Mouse (Mus musculus) midbrain, embryonic 12.5 days (tissue): ENCODE measurements around the gene Pfkfb3. TPM values are rescaled to one million over a fixed set of nuclear protein-coding genes. Genes with fewer than 3 reads are reported as not detected.

Experiments used
- ATAC-seq: fragments of 200-750 bp; cut with Nextera tagmentation; 2 replicates; pipeline ENCODE4 v1.8.0; 2017; ENCODE audit warnings: low read depth, moderate TSS enrichment, moderate library complexity; ENCODE audit not compliant: low FRiP score
- H3K27ac ChIP-seq: fragments of 300-500 bp; sonication (generic); replicated peaks from 2 replicates; pipeline ENCODE4 v1.5.1; 2016; ENCODE audit warnings: mild to moderate bottlenecking
- H3K27me3 ChIP-seq: fragments of 300-500 bp; sonication (generic); 2 replicates; pipeline ENCODE4 v1.6.1; 2016; ENCODE audit warnings: mild to moderate bottlenecking
- H3K36me3 ChIP-seq: fragments of 300-500 bp; sonication (generic); 2 replicates; pipeline ENCODE4 v1.6.1; 2016
- H3K4me1 ChIP-seq: fragments of 300-500 bp; sonication (generic); 2 replicates; pipeline ENCODE4 v1.6.1; 2016
- H3K4me2 ChIP-seq: fragments of 300-500 bp; sonication (generic); replicated peaks from 2 replicates; pipeline ENCODE4 v1.6.1; 2016; ENCODE audit warnings: mild to moderate bottlenecking, moderate library complexity
- H3K4me3 ChIP-seq: fragments of 300-500 bp; sonication (generic); 2 replicates; pipeline ENCODE4 v1.5.1; 2016; ENCODE audit warnings: mild to moderate bottlenecking
- H3K9ac ChIP-seq: fragments of 300-500 bp; sonication (generic); replicated peaks from 2 replicates; pipeline ENCODE4 v1.6.1; 2016; ENCODE audit warnings: mild to moderate bottlenecking, moderate library complexity
- H3K9me3 ChIP-seq: fragments of 300-500 bp; sonication (generic); 2 replicates; pipeline ENCODE4 v1.6.1; 2016; ENCODE audit warnings: mild to moderate bottlenecking
- WGBS: fragments of 180-500 bp; shearing (Covaris S2); methylation state at CpG from one replicate; pipeline ENCODE4 v1.1.7; 2016; 5-methylcytosine and 5-hydroxymethylcytosine counted together
- polyA plus RNA-seq: library from polyadenylated mRNA; unstranded; fragments of >200 nt; fragmentation: Nextera tagmentation; extraction: Ambion mirVana; gene quantifications from 2 replicates; pipeline ENCODE4 v1.2.1, GENCODE M21; 2016

The Pfkfb3 gene
- polyA plus RNA-seq, 1 experiment from 2014 or later = 14.9 TPM

DNA sequence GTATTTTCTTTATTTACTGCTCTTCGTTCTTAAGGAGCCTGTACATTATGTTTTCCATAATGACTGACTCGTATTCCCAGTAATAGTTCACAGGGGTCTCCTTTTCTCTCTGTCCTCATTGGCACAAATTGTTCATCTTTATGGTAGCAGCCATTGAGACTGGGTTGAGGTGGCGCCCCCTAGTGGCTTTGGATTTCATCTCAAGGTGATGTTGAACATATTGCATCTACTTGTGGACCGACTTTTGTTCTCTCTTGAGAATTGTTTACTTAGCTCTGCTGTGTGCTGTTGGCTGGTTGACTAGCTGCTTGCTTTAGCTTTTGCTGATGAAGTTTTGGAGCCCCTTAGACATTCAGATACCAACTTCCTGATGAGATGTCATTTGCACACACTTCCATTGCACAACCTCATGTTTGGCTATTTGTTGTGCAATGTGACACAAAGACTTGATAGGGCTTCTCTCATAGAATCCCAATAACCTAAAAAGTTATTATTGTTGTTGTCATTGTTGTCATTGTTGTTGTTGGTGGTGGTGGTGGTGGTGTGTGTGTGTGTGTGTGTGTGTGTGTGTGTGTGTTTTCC, 14.0 kb upstream of the Pfkfb3 start:
- Histone ChIP-seq H3K4me2 (no peak overlapping the region), H3K9me3 (no peaks in the 10 kb centered on the region), H3K9ac (no peak overlapping the region), H3K4me3 (no peak overlapping the region), H3K4me1 (no peaks in the 10 kb centered on the region), H3K36me3 (no peaks in the 10 kb centered on the region), H3K27me3 (no peaks in the 10 kb centered on the region), H3K27ac (no peak overlapping the region)
- WGBS = 68% methylated on average over 4 of the region's 4 CpGs
- no peak for ATAC-seq

DNA sequence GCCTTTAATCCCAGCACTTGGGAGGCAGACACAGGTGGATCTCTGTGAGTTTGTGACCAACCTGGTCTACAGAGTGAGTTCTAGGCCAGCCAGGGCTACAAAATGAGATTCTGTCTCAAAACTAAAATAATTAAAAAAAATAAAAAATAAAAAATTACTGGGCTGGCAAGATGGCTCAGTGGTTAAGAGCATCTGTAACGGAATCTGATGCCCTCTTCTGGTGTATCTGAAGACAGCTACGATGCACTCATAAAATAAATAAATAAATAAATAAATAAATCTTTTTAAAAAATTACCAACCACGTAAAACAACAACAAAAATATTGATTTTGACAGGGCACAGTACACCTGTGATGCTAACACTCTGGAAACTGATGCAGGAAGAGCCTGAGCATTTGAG, 13.0 kb upstream of the Pfkfb3 start:
- Histone ChIP-seq H3K9ac (no peak overlapping the region), H3K4me2 (no peak overlapping the region), H3K27ac (no peak overlapping the region), H3K36me3 (no peaks in the 10 kb centered on the region), H3K27me3 (no peaks in the 10 kb centered on the region), H3K4me3 (no peak overlapping the region), H3K4me1 (no peaks in the 10 kb centered on the region), H3K9me3 (no peaks in the 10 kb centered on the region)
- ATAC-seq = no peak
- 86% methylated on average over 3 of the region's 3 CpGs for WGBS

DNA sequence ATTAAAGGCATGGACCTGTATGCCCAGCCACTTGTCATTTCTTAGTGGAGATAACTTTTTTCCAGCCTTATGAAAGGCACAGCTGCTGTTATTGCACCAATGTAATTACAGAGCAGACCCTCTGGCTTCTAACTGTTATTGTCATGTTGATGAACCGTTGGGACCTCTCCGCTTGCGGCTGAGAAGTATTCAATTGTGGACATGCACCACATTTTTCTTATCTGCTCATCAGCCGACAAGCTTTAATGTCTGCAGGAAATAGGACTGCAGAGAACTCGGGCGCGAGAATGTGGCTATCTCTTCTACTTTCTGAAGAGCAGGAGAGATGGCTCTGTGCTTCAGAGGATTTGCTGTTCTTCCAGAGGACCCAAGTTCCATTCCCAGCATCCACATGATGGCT, 12.4 kb upstream of the Pfkfb3 start:
- no peak overlapping the region for H3K4me3 ChIP-seq
- no peak overlapping the region for H3K27ac ChIP-seq
- H3K36me3 ChIP-seq = no peaks in the 10 kb centered on the region
- no peaks in the 10 kb centered on the region for H3K27me3 ChIP-seq
- H3K9ac ChIP-seq = no peak overlapping the region
- 78% methylated on average over 7 of the region's 7 CpGs for WGBS
- no peaks in the 10 kb centered on the region for H3K4me1 ChIP-seq
- no peak overlapping the region for H3K4me2 ChIP-seq
- H3K9me3 ChIP-seq = no peaks in the 10 kb centered on the region
- no peak for ATAC-seq

DNA sequence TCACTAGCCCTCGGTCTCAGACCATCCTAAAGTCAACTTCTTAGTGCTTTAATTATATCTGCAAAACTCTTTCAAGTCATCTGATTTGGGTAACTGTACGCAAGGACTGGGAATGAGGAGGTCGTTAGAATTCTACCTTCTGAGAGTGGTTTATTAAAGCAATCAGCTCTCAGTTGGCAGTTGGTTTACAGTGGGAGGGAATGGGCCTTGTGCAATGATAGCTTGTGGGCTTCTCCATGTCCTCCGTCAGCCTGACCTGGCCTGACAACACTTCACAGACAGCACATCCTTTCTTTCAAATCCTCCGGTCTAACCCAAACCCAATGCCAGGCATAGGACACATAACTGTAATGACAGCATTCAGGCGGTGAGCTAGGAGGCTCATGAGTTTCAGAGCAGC, 10.9 kb upstream of the Pfkfb3 start:
- no peaks in the 10 kb centered on the region for H3K9me3 ChIP-seq
- no peak overlapping the region for H3K9ac ChIP-seq
- no peak overlapping the region for H3K4me2 ChIP-seq
- H3K36me3 ChIP-seq = no peaks in the 10 kb centered on the region
- no peaks in the 10 kb centered on the region for H3K4me1 ChIP-seq
- H3K27ac ChIP-seq = no peak overlapping the region
- H3K27me3 ChIP-seq = no peaks in the 10 kb centered on the region
- no peak for ATAC-seq
- H3K4me3 ChIP-seq = no peak overlapping the region
- WGBS = 89% methylated on average over 6 of the region's 6 CpGs

DNA sequence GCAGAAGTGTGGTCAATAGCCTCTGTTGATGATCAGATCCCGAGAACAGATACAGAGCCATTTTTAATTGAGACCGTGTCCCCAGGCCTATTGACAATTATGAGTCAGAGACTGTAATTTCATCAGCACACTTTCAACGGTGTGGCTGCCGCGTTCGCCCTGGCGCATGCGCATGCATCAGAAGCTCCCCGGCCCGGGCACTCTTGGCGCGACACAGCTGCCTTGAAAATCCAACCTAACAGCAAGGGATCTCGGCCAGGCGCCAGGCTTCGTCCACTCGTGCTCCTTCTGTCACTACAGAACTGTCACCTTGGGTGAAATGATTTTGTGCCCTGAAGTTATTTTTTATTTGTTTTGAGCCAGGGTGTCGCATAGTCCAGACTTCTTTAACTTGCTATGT, 9.4 kb upstream of the Pfkfb3 start:
- Histone ChIP-seq H3K27me3 (no peaks in the 10 kb centered on the region), H3K9me3 (no peaks in the 10 kb centered on the region), H3K4me3 (no peak overlapping the region), H3K4me1 (no peaks in the 10 kb centered on the region), H3K36me3 (no peaks in the 10 kb centered on the region), H3K9ac (no peak overlapping the region), H3K4me2 (no peak overlapping the region), H3K27ac (no peak overlapping the region)
- WGBS = 95% methylated on average over 17 of the region's 17 CpGs
- no peak for ATAC-seq

DNA sequence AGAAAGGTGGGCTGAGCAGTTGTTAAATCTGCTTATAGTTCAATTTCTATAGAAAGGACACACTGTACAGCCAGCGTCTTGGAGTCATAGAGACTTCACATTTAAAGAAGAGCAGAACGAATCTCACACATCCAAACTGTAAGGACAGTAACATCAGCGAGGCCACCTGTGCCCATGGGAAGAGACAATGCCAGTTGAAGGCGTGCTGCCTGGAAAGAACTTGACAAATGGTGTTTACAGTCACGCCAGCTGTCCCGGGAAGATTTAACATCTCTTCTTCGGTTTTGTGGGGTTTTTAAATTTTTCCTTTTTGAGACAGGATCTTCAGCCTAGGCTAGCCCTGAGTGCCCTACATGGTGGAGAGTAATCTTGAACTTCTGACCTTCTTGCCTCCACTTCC, 4.8 kb upstream of the Pfkfb3 start:
- Histone ChIP-seq H3K4me2 (no peak overlapping the region), H3K27ac (no peak overlapping the region), H3K9ac (no peak overlapping the region), H3K4me3 (no peak overlapping the region), H3K36me3 (no peaks in the 10 kb centered on the region), H3K27me3 (peaks cover 17% of the 10 kb centered on the region), H3K9me3 (no peaks in the 10 kb centered on the region), H3K4me1 (0 out of 2 replicates have a peak, but pooled peaks cover under 1% of the 10 kb centered on the region)
- WGBS = 86% methylated on average over 7 of the region's 7 CpGs
- ATAC-seq = no peak

DNA sequence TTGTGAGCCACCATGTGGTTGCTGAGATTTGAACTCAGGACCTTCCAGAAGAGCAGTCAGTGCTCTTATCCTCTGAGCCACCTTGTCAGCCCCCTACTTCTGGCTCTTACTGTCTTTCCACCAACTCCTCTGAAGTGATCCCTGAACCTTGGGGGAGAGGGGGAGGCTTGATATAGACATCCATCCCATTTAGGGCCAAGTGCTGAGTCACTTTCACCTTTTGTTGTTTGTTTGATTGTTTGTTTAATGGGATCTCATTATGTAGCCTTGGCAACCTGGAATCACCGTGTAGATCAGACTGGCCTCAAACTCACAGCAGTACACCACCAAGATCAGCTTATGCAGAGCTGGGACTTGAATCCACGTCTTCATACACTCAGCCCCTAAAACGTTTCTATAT, 3.4 kb upstream of the Pfkfb3 start:
- H3K4me2 ChIP-seq = no peak overlapping the region
- H3K36me3 ChIP-seq = no peaks in the 10 kb centered on the region
- peaks cover 13% of the 10 kb centered on the region for H3K4me1 ChIP-seq
- no peak overlapping the region for H3K27ac ChIP-seq
- H3K9me3 ChIP-seq = no peaks in the 10 kb centered on the region
- no peak overlapping the region for H3K4me3 ChIP-seq
- no peak overlapping the region for H3K9ac ChIP-seq
- ATAC-seq = no peak
- peaks cover 31% of the 10 kb centered on the region for H3K27me3 ChIP-seq
- WGBS = 62% methylated on average over 3 of the region's 3 CpGs

DNA sequence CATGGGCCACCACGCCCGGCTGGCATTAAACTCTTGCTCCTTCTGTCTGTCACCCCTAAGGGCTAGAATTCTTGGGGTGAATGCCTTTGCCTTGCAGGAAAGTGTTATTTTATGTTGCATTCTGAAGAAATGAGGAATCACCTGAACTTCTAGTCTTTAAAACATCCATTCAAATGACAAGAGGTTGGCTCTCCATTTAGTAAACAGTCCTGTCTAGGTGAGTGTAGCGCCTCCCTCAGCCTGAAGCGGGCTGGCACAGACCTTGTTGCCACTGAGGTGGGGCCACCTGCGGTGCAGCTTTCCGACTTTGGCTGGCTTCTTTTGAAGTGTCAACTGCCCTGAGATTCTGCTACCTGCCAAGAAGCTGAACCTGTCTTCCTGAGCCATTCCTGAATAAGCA, 1.4 kb upstream of the Pfkfb3 start:
- Histone ChIP-seq H3K4me1 (peaks cover 13% of the 10 kb centered on the region), H3K27ac (no peak overlapping the region), H3K9me3 (no peaks in the 10 kb centered on the region), H3K9ac (no peak overlapping the region), H3K27me3 (peaks cover 39% of the 10 kb centered on the region), H3K4me2 (no peak overlapping the region), H3K36me3 (no peaks in the 10 kb centered on the region), H3K4me3 (no peak overlapping the region)
- WGBS = 54% methylated on average over 6 of the region's 6 CpGs
- no peak for ATAC-seq

DNA sequence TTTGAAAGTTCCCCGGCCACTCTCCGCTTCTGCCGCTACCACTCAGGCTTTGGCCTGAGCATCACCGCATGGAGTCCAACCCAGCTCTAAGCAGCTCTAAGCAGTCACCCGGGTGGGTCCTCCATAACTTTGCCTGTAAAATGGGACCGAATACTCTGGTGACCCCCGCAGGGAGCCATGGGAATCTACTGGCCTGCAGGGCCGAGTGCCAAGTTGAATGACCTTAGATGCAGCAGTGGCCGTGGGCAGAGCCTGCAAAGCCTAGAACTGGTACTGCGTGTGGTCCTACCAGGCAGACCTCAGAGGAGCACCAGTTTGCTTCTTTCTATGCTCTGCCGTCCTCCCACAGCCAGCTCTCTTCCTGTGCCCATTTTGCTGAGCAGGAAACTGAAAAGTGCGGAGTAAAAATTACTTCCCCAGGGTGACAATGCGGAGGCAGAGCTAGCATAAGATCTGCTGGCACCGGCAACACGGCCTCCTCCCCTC, 868 bp downstream of the Pfkfb3 start:
- Histone ChIP-seq H3K9ac (peak overlapping the region; percentile 49), H3K4me1 (peaks cover 13% of the 10 kb centered on the region), H3K4me2 (peak overlapping the region; percentile 97), H3K36me3 (no peaks in the 10 kb centered on the region), H3K27ac (no peak overlapping the region), H3K4me3 (peak overlapping the region; percentile 55), H3K9me3 (no peaks in the 10 kb centered on the region), H3K27me3 (peaks cover 48% of the 10 kb centered on the region)
- ATAC-seq = peak; percentile 32; the same call in 1 of the 2 replicates
- 1% methylated on average over 15 of the region's 15 CpGs for WGBS

DNA sequence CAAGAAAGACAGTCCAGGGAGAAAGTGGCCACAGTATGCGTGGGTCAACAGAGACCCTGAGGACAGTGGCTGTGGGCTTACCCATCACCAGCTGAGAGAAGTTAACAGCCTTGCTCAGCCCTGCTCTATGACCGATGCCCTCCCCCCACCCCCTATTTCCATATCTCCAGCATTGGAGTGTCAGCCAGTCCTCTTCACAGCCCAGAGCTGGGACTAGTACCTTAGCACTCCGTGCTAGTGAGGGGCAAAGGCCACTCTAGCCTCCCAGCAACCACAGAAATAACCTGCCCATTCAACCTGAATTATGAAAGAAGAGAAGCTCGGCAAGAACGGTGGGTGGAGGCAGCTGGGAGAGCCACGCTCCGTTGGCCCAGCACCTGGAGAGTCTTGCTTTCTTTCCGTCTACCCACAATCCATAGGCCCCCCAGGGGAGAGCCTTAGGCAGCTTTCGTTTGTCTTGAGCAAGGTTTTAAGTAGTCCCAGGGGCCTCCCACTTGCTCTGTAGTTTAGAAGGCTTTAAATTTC, 1.5 kb downstream of the Pfkfb3 start:
- 6% methylated on average over 9 of the region's 9 CpGs for WGBS
- no peak overlapping the region for H3K27ac ChIP-seq
- no peaks in the 10 kb centered on the region for H3K36me3 ChIP-seq
- peaks cover 48% of the 10 kb centered on the region for H3K27me3 ChIP-seq
- peaks cover 13% of the 10 kb centered on the region for H3K4me1 ChIP-seq
- no peaks in the 10 kb centered on the region for H3K9me3 ChIP-seq
- H3K4me3 ChIP-seq = no peak overlapping the region
- H3K9ac ChIP-seq = no peak overlapping the region
- ATAC-seq = 0 out of 2 replicates have a peak, but pooled peaks have one; percentile 5
- H3K4me2 ChIP-seq = peak overlapping the region; percentile 97; the same call in 1 of the 2 replicates

DNA sequence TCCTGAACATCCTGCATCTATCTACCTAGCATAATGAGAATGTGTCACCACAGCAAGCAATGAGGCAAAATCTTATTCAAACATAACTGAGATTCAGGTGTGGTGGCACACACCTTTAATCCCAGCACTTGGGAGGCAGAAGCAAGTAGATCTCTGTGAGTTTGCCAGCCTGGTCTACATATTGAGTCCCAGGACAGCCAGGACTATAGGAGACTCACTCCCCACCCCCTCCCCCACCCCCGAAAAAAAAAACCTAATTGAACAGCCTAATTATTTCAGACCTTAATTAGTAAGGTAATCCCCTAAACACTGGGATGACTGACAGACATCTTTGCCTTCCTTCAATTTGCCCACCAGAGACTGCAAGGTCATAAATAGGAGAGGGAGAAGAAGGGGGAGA, 2.2 kb downstream of the Pfkfb3 start:
- Histone ChIP-seq H3K4me3 (no peak overlapping the region), H3K9ac (no peak overlapping the region), H3K4me2 (no peak overlapping the region), H3K27me3 (peaks cover 48% of the 10 kb centered on the region), H3K4me1 (peaks cover 13% of the 10 kb centered on the region), H3K27ac (no peak overlapping the region), H3K36me3 (no peaks in the 10 kb centered on the region), H3K9me3 (no peaks in the 10 kb centered on the region)
- ATAC-seq = no peak
- 26% methylated on average over 1 of the region's 1 CpGs for WGBS

DNA sequence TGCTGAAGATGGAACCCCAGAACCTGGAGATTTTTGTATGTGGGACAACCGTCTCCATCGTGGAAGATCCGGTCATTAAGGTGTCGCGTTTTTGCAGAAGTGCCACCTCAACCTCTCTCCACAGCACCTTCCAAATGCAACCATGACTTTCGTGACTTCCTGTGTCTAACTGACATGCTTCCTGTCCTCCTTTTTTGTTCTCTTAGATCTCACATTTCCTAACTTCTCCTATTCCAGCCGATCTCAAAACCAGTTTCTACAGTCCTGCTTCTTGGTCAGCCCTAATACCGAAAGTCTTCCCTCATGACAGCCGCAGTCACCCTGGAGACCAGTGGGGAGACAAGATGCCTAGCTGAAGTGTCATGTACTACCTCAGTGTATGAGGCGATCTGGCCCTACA, 5.4 kb downstream of the Pfkfb3 start:
- no peak overlapping the region for H3K9ac ChIP-seq
- H3K9me3 ChIP-seq = no peaks in the 10 kb centered on the region
- no peak for ATAC-seq
- peaks cover 29% of the 10 kb centered on the region for H3K27me3 ChIP-seq
- WGBS = 90% methylated on average over 10 of the region's 10 CpGs
- H3K4me2 ChIP-seq = no peak overlapping the region
- H3K27ac ChIP-seq = no peak overlapping the region
- H3K4me1 ChIP-seq = peaks cover 12% of the 10 kb centered on the region
- H3K4me3 ChIP-seq = no peak overlapping the region
- H3K36me3 ChIP-seq = no peaks in the 10 kb centered on the region

DNA sequence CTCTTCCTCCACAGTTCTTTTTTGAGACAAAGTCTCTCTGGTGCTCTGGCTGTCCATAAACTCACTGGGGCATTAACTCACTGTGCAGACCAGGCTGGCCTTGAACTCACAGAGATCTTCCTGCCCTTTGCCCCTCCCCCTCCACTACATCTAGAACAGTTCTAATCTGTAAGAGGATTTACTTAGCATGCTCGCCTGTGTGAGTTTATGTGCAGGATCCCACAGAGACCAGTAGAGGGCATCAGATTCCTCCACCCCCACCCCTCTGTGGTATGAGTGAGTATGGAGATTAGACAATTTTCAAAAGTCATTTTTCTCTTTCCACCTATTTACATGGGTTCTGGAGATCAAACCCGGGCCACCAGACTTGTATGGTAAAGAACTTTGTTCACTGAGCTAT, 6.3 kb downstream of the Pfkfb3 start:
- no peak overlapping the region for H3K9ac ChIP-seq
- H3K36me3 ChIP-seq = no peaks in the 10 kb centered on the region
- peaks cover 4% of the 10 kb centered on the region; the same call in 1 of the 2 replicates for H3K4me1 ChIP-seq
- no peak overlapping the region for H3K4me3 ChIP-seq
- peaks cover 20% of the 10 kb centered on the region for H3K27me3 ChIP-seq
- no peaks in the 10 kb centered on the region for H3K9me3 ChIP-seq
- no peak overlapping the region for H3K27ac ChIP-seq
- no peak overlapping the region for H3K4me2 ChIP-seq
- 57% methylated on average over 2 of the region's 2 CpGs for WGBS
- no peak for ATAC-seq
